Mouse (Mus musculus) telencephalon, adult 2 months (tissue): Measurements from ENCODE around the gene Commd3.

Experiments used
- DNase-seq: peaks from one replicate; pipeline ENCODE4 v3.0.0-alpha.2; 2011; ENCODE audit warnings: low read depth, low spot score

Gene Commd3

GRCm38 (mm10) chr2:18722208-18722830 is 50.1 kb downstream of the Commd3 start:
- DNase-seq, result no peak

- no peak for DNase-seq
Observed at GRCm38 (mm10) chr2:18724462-18724861, 52.3 kb downstream of the Commd3 start.
